In the genomic region with DNA sequence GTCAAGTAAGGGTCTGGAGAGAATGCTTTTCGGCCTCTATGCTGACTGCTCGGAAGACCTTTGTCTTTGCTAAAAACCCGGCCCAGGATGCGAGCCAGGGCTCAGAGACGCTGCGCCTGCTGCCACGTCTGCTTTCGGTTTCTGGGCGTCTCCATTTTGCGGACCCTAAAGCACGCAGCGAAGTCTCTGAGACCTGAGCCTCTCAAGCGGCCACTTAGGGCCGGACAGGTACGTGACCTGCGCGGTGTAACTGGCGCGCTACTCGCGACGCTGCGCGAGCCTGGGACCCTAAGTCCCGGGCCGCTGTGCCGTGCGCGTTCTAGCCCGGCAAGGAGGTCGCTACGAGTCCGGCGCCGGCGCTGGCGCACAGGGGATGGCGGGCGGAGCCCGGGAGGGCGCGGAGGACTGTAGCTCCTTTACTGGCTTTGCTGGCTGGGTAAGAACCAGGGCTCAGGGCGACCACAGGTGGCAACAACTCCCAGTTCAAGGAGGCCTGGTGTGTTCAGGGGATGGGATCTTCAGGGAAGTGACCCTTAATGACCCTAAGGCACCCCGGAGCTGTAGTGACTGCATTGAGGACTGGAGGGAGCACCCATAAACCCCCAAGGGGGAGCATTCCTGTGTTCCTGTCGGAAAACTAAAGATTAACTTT, we compare ENCODE assay signal across 8 mouse cellular contexts. TPM values are rescaled to one million over a fixed set of nuclear protein-coding genes. Genes with fewer than 3 reads are reported as not detected.
DNase-seq lines count a peak whose midpoint lies in the region; ATAC-seq and TF ChIP-seq lines count a peak whose summit lies in the region.

Gene Cflar (plus strand): TSS at position 144 of the 652 bp plus-strand sequence.

- H3K4me3 ChIP-seq in intestine, postnatal 0 days (ENCODE audit: low read depth, low read length) = peak within 1 kb of the TSS; percentile 65
- peak within 1 kb of the TSS; percentile 64 for H3K4me3 ChIP-seq in limb, embryonic 14.5 days (replicated peaks; ENCODE audit: low read length)
- peak within 1 kb of the TSS; percentile 52 for H3K4me3 ChIP-seq in midbrain, embryonic 15.5 days

- peak within 1 kb of the TSS; percentile 92 for H3K9ac ChIP-seq in intestine, postnatal 0 days (ENCODE audit: low read depth, low read length)
- peak within 1 kb of the TSS; percentile 92 for H3K9ac ChIP-seq in limb, embryonic 14.5 days (ENCODE audit: low read depth, low read length, severe bottlenecking)
- H3K9ac ChIP-seq in midbrain, embryonic 15.5 days = peak within 1 kb of the TSS; percentile 57

- ATAC-seq in granulocyte monocyte progenitor cell, adult 5-6 weeks (replicated peaks; ENCODE audit: poor library complexity, severe bottlenecking) = peak; percentile 38
- ATAC-seq in intestine, postnatal 0 days = peak; percentile 38
- ATAC-seq in limb, embryonic 14.5 days (ENCODE audit: low FRiP score, low read depth) = peak; percentile 72
- peak; percentile 87 for ATAC-seq in midbrain, embryonic 15.5 days (replicated peaks)

- H3K27ac ChIP-seq in intestine, postnatal 0 days (ENCODE audit: low read depth, low read length) = peak within 1 kb of the TSS; percentile 100
- peak within 1 kb of the TSS; percentile 99 for H3K27ac ChIP-seq in limb, embryonic 14.5 days (replicated peaks; ENCODE audit: low read depth, low read length)
- H3K27ac ChIP-seq in midbrain, embryonic 15.5 days = peak within 1 kb of the TSS; percentile 73

- H3K36me3 ChIP-seq in intestine, postnatal 0 days (ENCODE audit: control insufficient read depth, insufficient read depth) = 0 out of 2 replicates have a peak, but pooled peaks cover 12% of the 10 kb centered on the region
- peaks cover 14% of the 10 kb centered on the region for H3K36me3 ChIP-seq in limb, embryonic 14.5 days (ENCODE audit: control insufficient read depth, insufficient read depth, low read length)
- H3K36me3 ChIP-seq in midbrain, embryonic 15.5 days (replicated peaks) = no peaks in the 10 kb centered on the region

- H3K4me2 ChIP-seq in intestine, postnatal 0 days (replicated peaks; ENCODE audit: low read depth) = peak within 1 kb of the TSS; percentile 68
- H3K4me2 ChIP-seq in limb, embryonic 14.5 days (replicated peaks; ENCODE audit: low read depth, low read length, severe bottlenecking) = peak within 1 kb of the TSS; percentile 77
- peak within 1 kb of the TSS; percentile 73 for H3K4me2 ChIP-seq in midbrain, embryonic 15.5 days

- TF ChIP-seq CTCF in intestine, postnatal 0 days (IDR thresholded peaks at IDR 0.05; ENCODE audit: low read depth) = no peak; the same call in 1 of the 2 replicates

- DNase-seq in left cerebral cortex, adult 18-20 months (ENCODE audit: low spot score in 2 of 2) = peak; percentile 47 to 54
- no peak for DNase-seq in left cerebral cortex, adult 11 months (ENCODE audit: low spot score)
- DNase-seq in embryo, embryonic 11.5 days (ENCODE audit: low read depth, low spot score) = peak; percentile 57
- DNase-seq in limb, embryonic 14.5 days (ENCODE audit: low spot score) = peak; percentile 71
- peak; percentile 74 to 78 for DNase-seq in spleen, postnatal 10 days (ENCODE audit: low spot score in 2 of 2)

- H3K4me1 ChIP-seq in intestine, postnatal 0 days (replicated peaks; ENCODE audit: control insufficient read depth, insufficient read depth, low read length) = no peaks in the 10 kb centered on the region
- peaks cover 20% of the 10 kb centered on the region for H3K4me1 ChIP-seq in limb, embryonic 14.5 days (ENCODE audit: control insufficient read depth, insufficient read depth, low read length)
- peaks cover 12% of the 10 kb centered on the region for H3K4me1 ChIP-seq in midbrain, embryonic 15.5 days

- TF ChIP-seq POLR2A in limb, embryonic 14.5 days (IDR thresholded peaks at IDR 0.05; ENCODE audit: borderline replicate concordance, extremely low read depth, insufficient read depth, insufficient read length) = peak; percentile 92; the same call in 1 of the 2 replicates

- H3K9me3 ChIP-seq in intestine, postnatal 0 days (ENCODE audit: control insufficient read depth) = no peaks in the 10 kb centered on the region
- no peaks in the 10 kb centered on the region for H3K9me3 ChIP-seq in limb, embryonic 14.5 days (ENCODE audit: control insufficient read depth, low read length)
- H3K9me3 ChIP-seq in midbrain, embryonic 15.5 days = no peaks in the 10 kb centered on the region

- under 1% methylated on average over 45 of the region's 45 CpGs for WGBS in intestine, postnatal 0 days
- under 1% methylated on average over 45 of the region's 45 CpGs for WGBS in limb, embryonic 14.5 days
- WGBS in midbrain, embryonic 15.5 days = under 1% methylated on average over 45 of the region's 45 CpGs

- H3K27me3 ChIP-seq in intestine, postnatal 0 days (replicated peaks; ENCODE audit: control insufficient read depth, insufficient read depth, low read length) = no peaks in the 10 kb centered on the region
- no peaks in the 10 kb centered on the region for H3K27me3 ChIP-seq in limb, embryonic 14.5 days (ENCODE audit: control insufficient read depth, insufficient read depth, low read length)
- no peaks in the 10 kb centered on the region for H3K27me3 ChIP-seq in midbrain, embryonic 15.5 days (replicated peaks)

RNA-seq across cellular contexts. Expression of gene Cflar, which starts in this region (rescaled TPM):
- total RNA-seq in left cerebral cortex, adult 18-20 months (2021) = 10 to 100 TPM; 25.9 to 29.6 TPM
- total RNA-seq in granulocyte monocyte progenitor cell, adult 5-6 weeks (2014; fragmentation: Nextera tagmentation) = 81.6 and 114 TPM in 2 replicates
- 95.6 and 100 TPM in 2 replicates for total RNA-seq in granulocyte monocyte progenitor cell, adult 5-6 weeks (2017)
- polyA plus RNA-seq in intestine, postnatal 0 days (2015; fragmentation: Nextera tagmentation; extraction: Ambion mirVana) = 28.9 and 33.7 TPM in 2 replicates
- polyA plus RNA-seq in limb, embryonic 14.5 days (2012; rRNA removed) = 28.9 and 30.9 TPM in 2 replicates
- polyA plus RNA-seq in limb, embryonic 14.5 days (2014; fragmentation: Nextera tagmentation; extraction: Ambion mirVana) = 34.1 and 37.2 TPM in 2 replicates
- 15.3 and 16.1 TPM in 2 replicates for polyA plus RNA-seq in midbrain, embryonic 15.5 days (2015; fragmentation: Nextera tagmentation; extraction: Ambion mirVana)
